Mouse (Mus musculus) CH12.LX (cell line): ENCODE measurements around the gene Minpp1. TPM values are rescaled to one million over a fixed set of nuclear protein-coding genes. Genes with fewer than 3 reads are reported as not detected.

ENCODE experiments used
- DNase-seq: peaks from one replicate; pipeline ENCODE4 v3.0.0-alpha.2; 2013; ENCODE audit errors: extremely low read depth
- H3K27ac ChIP-seq: 2 replicates; pipeline ENCODE4 v1.5.1; 2012; ENCODE audit warnings: low read depth, mild to moderate bottlenecking, control low read depth, moderate library complexity; ENCODE audit not compliant: insufficient read depth
- H3K27me3 ChIP-seq: replicated peaks from 2 replicates; pipeline ENCODE3; 2012; ENCODE audit warnings: inconsistent platforms
- H3K36me3 ChIP-seq, 2 experiments: replicated peaks in 1 of 2; 2 replicates each; pipeline versions ENCODE3 to v1.6.1; 2012; ENCODE audit warnings: inconsistent platforms in 1 of 2, low read length in 1 of 2, mild to moderate bottlenecking in 1 of 2, mixed read lengths in 1 of 2, moderate library complexity in 1 of 2; ENCODE audit not compliant: control insufficient read depth in 1 of 2, insufficient read depth in 1 of 2
- H3K4me1 ChIP-seq, 2 experiments: 2 replicates each; pipeline ENCODE4 v1.6.1; 2012; ENCODE audit warnings: inconsistent platforms in 1 of 2, moderate library complexity in 1 of 2; ENCODE audit not compliant: insufficient read depth in 2 of 2, control insufficient read depth in 1 of 2
- H3K4me2 ChIP-seq: 2 replicates; pipeline ENCODE4 v1.6.1; 2012; ENCODE audit warnings: low read depth, mild to moderate bottlenecking, control low read depth; ENCODE audit not compliant: poor library complexity, insufficient read depth, severe bottlenecking
- H3K4me3 ChIP-seq, 3 experiments: fragments of 150-350 bp in 1 of 3; sonication (generic) in 1 of 3; replicated peaks in 1 of 3; 2 replicates each; pipeline versions ENCODE3 to v1.5.1; 2011 to 2012; ENCODE audit warnings: low read depth in 2 of 3, low read length in 2 of 3, mild to moderate bottlenecking in 2 of 3, moderate library complexity in 2 of 3, control low read depth in 1 of 3, improper control_type of control experiment in 1 of 3, inconsistent platforms in 1 of 3, mixed read lengths in 1 of 3; ENCODE audit not compliant: poor library complexity in 1 of 3
- H3K79me2 ChIP-seq: replicated peaks from 2 replicates; pipeline ENCODE4 v1.6.1; 2012; ENCODE audit warnings: mild to moderate bottlenecking, moderate library complexity; ENCODE audit not compliant: control insufficient read depth, poor library complexity, insufficient read depth, severe bottlenecking; ENCODE audit errors: extremely low read depth
- H3K9ac ChIP-seq: 2 replicates; pipeline ENCODE4 v1.6.1; 2012; ENCODE audit warnings: low read depth, mild to moderate bottlenecking, control low read depth, moderate library complexity; ENCODE audit not compliant: insufficient read depth
- H3K9me3 ChIP-seq: replicated peaks from 2 replicates; pipeline ENCODE3; 2012; ENCODE audit warnings: low read length, inconsistent platforms, mixed read lengths
- CHD2 ChIP-seq: IDR thresholded peaks from 2 replicates; pipeline ENCODE4 v1.6.1; 2011; ENCODE audit warnings: low read length, improper control_type of control experiment
- ELF1 ChIP-seq: IDR thresholded peaks from 2 replicates; pipeline ENCODE4 v1.6.1; 2014; ENCODE audit warnings: low read depth, mild to moderate bottlenecking, inconsistent platforms, low read length, improper control_type of control experiment
- EP300 ChIP-seq: IDR thresholded peaks from 2 replicates; pipeline ENCODE4 v1.6.1; 2011; ENCODE audit warnings: low read length, improper control_type of control experiment
- GABPA ChIP-seq: IDR thresholded peaks from 2 replicates; pipeline ENCODE4 v1.6.1; 2012; ENCODE audit warnings: low read depth, low read length, improper control_type of control experiment, inconsistent platforms; ENCODE audit not compliant: insufficient replicate concordance
- IRF4 ChIP-seq: IDR thresholded peaks from 2 replicates; pipeline ENCODE4 v1.6.1; 2014; ENCODE audit warnings: low read depth, mild to moderate bottlenecking, inconsistent platforms, low read length, improper control_type of control experiment
- JUND ChIP-seq: conservative IDR thresholded peaks from 2 replicates; pipeline ENCODE4 v1.6.1; 2011; ENCODE audit warnings: low read depth, low read length, improper control_type of control experiment
- KAT2A ChIP-seq: IDR thresholded peaks from 2 replicates; pipeline ENCODE4 v1.6.1; 2012; ENCODE audit warnings: low read length, improper control_type of control experiment, inconsistent platforms; ENCODE audit not compliant: insufficient replicate concordance
- MAX ChIP-seq: IDR thresholded peaks from 2 replicates; pipeline ENCODE4 v1.6.1; 2011; ENCODE audit warnings: low read length, improper control_type of control experiment
- MAZ ChIP-seq: IDR thresholded peaks from 2 replicates; pipeline ENCODE4 v1.6.1; 2012; ENCODE audit warnings: low read depth, mild to moderate bottlenecking, inconsistent platforms, low read length, improper control_type of control experiment, moderate library complexity
- MEF2A ChIP-seq: IDR thresholded peaks from 2 replicates; pipeline ENCODE4 v1.6.1; 2014; ENCODE audit warnings: low read depth, mild to moderate bottlenecking, inconsistent platforms, low read length, improper control_type of control experiment, borderline replicate concordance
- MYC ChIP-seq: IDR thresholded peaks from 2 replicates; pipeline ENCODE4 v1.6.1; 2011; ENCODE audit warnings: low read depth, mild to moderate bottlenecking, improper control_type of control experiment, low read length
- PAX5 ChIP-seq: IDR thresholded peaks from 2 replicates; pipeline ENCODE4 v1.6.1; 2012; ENCODE audit warnings: low read length, inconsistent platforms, mixed read lengths
- POLR2AphosphoS2 ChIP-seq: IDR thresholded peaks from 2 replicates; pipeline ENCODE4 v1.6.1; 2011; ENCODE audit warnings: low read depth, low read length, improper control_type of control experiment
- RAD21 ChIP-seq: IDR thresholded peaks from 2 replicates; pipeline ENCODE4 v1.6.1; 2011; ENCODE audit warnings: low read depth, mild to moderate bottlenecking, low read length, improper control_type of control experiment, moderate library complexity
- RCOR1 ChIP-seq: conservative IDR thresholded peaks from 2 replicates; pipeline ENCODE4 v1.6.1; 2012; ENCODE audit warnings: low read depth, mild to moderate bottlenecking, inconsistent platforms, low read length, improper control_type of control experiment
- TBP ChIP-seq: conservative IDR thresholded peaks from 2 replicates; pipeline ENCODE4 v1.6.1; 2011; ENCODE audit warnings: low read depth, low read length, improper control_type of control experiment
- TCF12 ChIP-seq: IDR thresholded peaks from 2 replicates; pipeline ENCODE4 v1.6.1; 2014; ENCODE audit warnings: low read depth, mild to moderate bottlenecking, inconsistent platforms, low read length, improper control_type of control experiment
- UBTF ChIP-seq: IDR thresholded peaks from 2 replicates; pipeline ENCODE4 v1.6.1; 2012; ENCODE audit warnings: low read depth, mild to moderate bottlenecking, inconsistent platforms, low read length, improper control_type of control experiment, moderate library complexity
- ZC3H11A ChIP-seq: IDR thresholded peaks from 2 replicates; pipeline ENCODE4 v1.6.1; 2012; ENCODE audit warnings: low read depth, mild to moderate bottlenecking, inconsistent platforms, low read length, improper control_type of control experiment
- ZKSCAN1 ChIP-seq: IDR thresholded peaks from 2 replicates; pipeline ENCODE4 v1.6.1; 2012; ENCODE audit warnings: low read depth, inconsistent platforms, low read length, improper control_type of control experiment, borderline replicate concordance
- dilution Hi-C: fragments of 300-500 bp; cut with MboI; formaldehyde crosslinking; loops from 2 replicates; pipeline ENCODE4 v1.14.3; 2020; ENCODE audit warnings: low sequenced_read_pairs; ENCODE audit not compliant: extremely low pct_unique_long_range_greater_than_20kb, extremely low pct_ligation_motif_present
- in situ Hi-C: fragments of 300-500 bp; cut with MboI; formaldehyde crosslinking; loops from 3 replicates; pipeline ENCODE4 v1.14.3; 2019; ENCODE audit warnings: low sequenced_read_pairs, low pct_ligation_motif_present, low pct_unique_long_range_greater_than_20kb, mixed read lengths
- polyA plus RNA-seq: library from polyadenylated mRNA; unstranded; fragments of >175 nt; gene quantifications from 2 replicates; pipeline ENCODE4 v1.2.1, GENCODE M21; 2012; ENCODE audit warnings: low read depth; ENCODE audit not compliant: insufficient read length
- total RNA-seq, 2 experiments: library from RNA; depleted of rRNA; stranded (reverse); fragments of 300-350 nt in 1 of 2; fragments of >200 nt in 1 of 2; gene quantifications; 2 replicates each; pipeline ENCODE4 v1.2.3; 2012 to 2014

Minpp1 gene
- total and polyA plus RNA-seq, 3 experiments: 50.5 to 73.2 (median 50.7) TPM

DNA sequence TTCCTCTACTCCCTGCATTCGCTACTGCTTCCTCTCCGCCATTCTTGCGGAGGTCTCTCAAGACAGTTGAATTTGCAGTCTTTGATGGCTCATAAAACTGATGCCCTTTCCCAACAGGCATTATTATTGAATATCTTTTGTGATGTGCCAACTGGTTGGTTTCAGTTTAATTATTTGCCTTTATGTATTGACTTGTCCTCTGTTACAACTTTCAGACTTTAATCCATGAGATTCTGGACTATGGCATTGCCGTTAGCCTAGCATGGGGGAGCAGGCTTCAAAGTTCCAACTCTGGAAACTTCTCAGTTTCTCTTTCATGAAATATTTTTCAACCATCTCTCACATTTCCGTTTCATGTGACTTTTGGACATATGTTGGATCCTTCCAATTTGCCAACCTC, 41.6 kb downstream of the Minpp1 start:
- Histone ChIP-seq H3K36me3 (no peaks in the 10 kb centered on the region), H3K4me1 (peaks cover 4 to 27% of the 10 kb centered on the region in 2 experiments), H3K27me3 (no peaks in the 10 kb centered on the region), H3K4me3 (no peak overlapping the region), H3K27ac (no peak overlapping the region)
- TF ChIP-seq RCOR1: no peak
- no peak for TF ChIP-seq TBP
- no peak for TF ChIP-seq MAX
- TF ChIP-seq MAZ: no peak
- no peak for TF ChIP-seq RAD21
- TF ChIP-seq ELF1: no peak
- no peak for TF ChIP-seq UBTF
- no peak for TF ChIP-seq CHD2
- TF ChIP-seq IRF4: no peak
- TF ChIP-seq ZC3H11A: no peak
- no peak for TF ChIP-seq MEF2A
- no peak for TF ChIP-seq TCF12
- TF ChIP-seq JUND: no peak
- no peak for TF ChIP-seq POLR2AphosphoS2
- TF ChIP-seq, all 38 proteins: peak for 0
- dilution Hi-C loops: no loop called here
- no peak overlapping the region for H3K4me2 ChIP-seq
- H3K9ac ChIP-seq: no peak overlapping the region
- H3K9me3 ChIP-seq: no peaks in the 10 kb centered on the region
- no peaks in the 10 kb centered on the region for H3K79me2 ChIP-seq
- in situ Hi-C loops: no loop called here
- no peak for DNase-seq

DNA sequence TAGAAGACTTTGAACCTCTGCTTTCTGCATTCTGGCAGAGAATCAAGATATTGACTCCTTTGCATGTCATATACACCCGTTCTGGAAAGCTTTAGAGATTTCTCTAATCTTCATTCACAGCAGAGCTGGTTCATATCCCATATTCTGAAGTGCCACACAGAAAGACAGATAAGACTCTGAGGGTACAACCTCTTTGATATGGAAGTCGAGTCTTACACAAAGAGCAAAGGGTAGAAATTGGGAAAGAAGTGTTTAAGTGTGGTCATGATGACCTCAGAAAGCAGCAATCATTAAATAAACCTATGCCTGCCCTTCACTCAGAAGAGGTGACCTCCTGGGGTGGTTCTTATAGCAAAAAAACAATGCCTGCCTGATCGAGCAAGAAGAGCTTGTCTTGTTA, 43.2 kb downstream of the Minpp1 start:
- peaks cover 2 to 16% of the 10 kb centered on the region in 2 experiments for H3K4me1 ChIP-seq
- H3K4me2 ChIP-seq: no peak overlapping the region
- no peaks in the 10 kb centered on the region for H3K36me3 ChIP-seq
- H3K79me2 ChIP-seq: no peaks in the 10 kb centered on the region
- DNase-seq: no peak
- no peaks in the 10 kb centered on the region for H3K9me3 ChIP-seq
- dilution Hi-C loops (no loop called here), in situ Hi-C loops (no loop called here)
- no peak overlapping the region for H3K27ac ChIP-seq
- TF ChIP-seq KAT2A (no peak), MYC (no peak), ZC3H11A (no peak), MAX (no peak), ELF1 (no peak), EP300 (no peak), ZKSCAN1 (no peak), RAD21 (no peak), MEF2A (no peak), MAZ (no peak), PAX5 (no peak), GABPA (no peak), RCOR1 (no peak)
- no peak overlapping the region for H3K4me3 ChIP-seq
- no peaks in the 10 kb centered on the region for H3K27me3 ChIP-seq
- H3K9ac ChIP-seq: no peak overlapping the region
